Mouse (Mus musculus) embryo, embryonic 11.5 days (tissue): Measurements from ENCODE around the gene Cd40.

ENCODE experiments used
- DNase-seq: peaks from one replicate; pipeline ENCODE4 v3.0.0-alpha.2; 2012; ENCODE audit warnings: low read depth, low spot score

The Cd40 gene

DNA sequence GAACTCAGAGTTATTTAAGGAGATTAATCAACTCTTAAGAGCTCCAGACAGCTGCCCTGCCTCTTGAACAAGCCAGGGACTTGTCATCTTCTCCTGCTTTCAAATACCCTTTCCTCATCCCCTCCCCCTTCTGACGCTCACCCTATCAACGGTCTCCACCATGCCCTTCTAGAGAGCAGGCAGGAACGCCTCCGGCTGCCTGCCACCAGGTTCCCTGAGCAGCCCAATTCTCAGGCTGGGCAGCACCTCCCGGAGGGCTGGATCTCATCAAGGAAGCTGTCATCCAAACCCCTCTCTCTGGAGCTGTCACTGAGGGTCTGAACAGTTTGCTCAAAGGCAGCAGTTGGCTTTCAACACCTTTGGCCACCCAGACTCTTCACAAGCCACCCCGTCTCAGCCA, 45.3 kb downstream of the Cd40 start:
- DNase-seq: no peak

DNA sequence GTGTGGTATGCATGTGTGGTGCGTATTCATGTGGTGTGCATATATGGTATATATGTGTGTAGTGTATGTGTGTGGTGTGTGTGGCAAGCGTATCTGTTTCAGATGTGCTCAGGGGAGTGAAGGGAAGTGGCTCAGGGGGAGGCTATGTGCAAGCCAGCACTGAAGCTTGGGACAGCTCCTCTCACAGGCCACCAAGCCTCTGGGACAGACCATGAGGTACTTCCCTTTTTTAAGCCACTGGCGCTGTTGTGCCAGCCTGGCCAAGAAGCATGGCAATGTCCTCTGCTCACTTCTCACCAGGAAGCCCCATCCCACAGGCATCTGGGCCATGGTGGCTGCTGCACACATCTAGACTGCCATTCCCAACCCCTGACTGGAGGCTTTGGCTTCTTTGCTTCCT, 47.5 kb downstream of the Cd40 start:
- DNase-seq: no peak

DNA sequence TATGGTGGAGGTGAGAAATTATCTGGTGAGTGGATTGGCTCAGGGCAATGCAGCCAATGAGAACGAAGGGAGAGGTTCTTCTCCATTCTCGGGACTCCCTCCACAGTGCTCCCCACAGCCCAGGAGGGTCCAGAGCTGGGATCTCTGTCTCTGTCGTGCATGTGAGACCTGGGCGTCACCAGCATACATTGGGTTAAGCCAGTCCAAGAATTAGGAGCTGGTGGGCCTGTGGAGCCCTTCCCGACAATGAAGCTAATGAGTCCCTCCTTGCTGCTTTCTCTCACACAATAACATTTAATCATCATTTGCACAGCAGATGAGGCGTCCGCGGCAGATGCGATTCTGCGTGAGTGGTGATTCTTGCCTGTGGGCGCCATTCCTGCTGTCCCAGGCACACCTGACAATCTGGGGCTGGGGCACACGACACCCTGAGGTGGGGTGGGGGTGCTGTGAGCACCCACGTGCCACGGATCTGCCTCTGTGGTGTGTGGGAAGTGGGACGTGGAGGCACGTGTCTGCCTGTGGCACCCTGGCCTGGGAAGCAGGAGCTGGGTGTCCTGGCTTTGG, 50.2 kb downstream of the Cd40 start:
- no peak for DNase-seq

DNA sequence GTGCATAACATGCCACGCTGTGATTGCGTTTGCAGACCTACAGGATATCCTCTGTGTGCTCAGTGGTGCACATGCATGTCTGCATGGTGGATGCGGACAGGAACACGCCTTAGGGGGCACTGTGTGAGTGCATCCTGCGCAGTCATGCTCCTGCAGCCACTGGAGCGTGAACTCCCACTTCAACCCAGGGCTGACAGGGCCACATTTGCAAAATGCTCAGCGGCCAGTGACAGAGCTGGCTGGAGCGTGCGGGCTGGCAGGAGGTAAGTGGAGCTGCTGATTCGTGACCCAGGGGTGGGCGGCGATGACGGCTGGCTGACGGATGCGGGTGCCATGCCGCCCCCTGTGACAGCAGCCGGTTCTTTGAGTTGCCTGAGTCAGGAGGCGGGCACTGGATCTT, 51.2 kb downstream of the Cd40 start:
- no peak for DNase-seq

DNA sequence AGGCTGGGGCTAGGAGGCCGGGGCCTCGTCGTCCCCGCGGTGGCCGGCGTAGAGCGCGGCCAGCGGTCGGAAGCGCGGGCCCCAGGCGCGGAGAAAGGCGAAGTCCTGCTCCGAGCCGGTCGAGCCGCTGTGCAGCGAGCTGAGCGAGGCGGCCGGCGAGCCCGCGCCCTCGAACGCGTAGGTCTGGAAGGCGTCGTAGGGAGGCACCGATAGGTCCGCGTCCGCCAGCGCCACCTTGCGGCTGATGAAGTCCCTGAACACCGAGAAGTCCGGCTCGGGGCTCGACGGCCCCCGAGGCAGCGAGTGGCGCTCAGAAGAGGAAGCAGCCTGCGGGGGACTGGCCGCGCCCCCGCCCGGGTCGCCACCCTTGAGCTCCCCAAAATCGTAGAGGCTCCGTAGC, 56.7 kb downstream of the Cd40 start:
- DNase-seq: peak; percentile 81

DNA sequence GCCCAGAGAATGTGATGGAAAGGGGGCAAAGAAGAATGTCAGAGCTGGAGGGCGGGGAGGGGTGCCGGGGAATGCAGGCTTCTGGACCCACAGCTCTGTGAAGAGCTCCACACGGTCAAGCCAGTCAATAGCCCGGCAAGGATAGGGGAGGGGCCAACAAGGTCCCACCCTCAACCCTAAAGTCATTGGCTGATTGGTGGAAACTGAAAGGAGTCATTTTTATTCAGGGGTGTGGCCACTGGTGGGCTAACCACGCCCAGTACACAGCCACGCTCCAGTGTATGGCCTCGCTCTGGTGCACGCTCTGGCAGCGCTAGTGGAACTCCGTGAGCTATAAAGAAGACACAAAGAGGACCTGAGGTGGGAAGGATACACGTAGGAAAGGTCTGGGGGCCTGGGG, 58.3 kb downstream of the Cd40 start:
- no peak for DNase-seq

DNA sequence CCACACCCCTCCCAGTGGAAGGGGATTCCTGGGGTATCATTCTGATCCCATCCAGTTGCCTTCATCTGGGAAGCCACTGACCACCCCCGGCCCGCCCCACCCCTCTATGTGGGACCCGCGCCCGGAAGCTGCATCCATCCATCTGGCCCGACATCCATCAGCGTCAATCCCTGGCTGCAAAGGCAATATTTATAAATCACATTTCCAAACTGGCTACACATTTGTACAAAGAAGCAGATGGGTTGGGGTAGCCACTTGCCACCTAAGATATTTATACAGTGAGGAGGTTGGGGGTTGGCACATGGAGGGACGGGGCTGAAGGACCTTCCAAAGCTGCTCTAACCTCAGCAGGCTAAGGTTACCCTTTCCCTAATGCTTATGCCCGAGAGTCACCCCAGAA, 65.3 kb downstream of the Cd40 start:
- DNase-seq: no peak

DNA sequence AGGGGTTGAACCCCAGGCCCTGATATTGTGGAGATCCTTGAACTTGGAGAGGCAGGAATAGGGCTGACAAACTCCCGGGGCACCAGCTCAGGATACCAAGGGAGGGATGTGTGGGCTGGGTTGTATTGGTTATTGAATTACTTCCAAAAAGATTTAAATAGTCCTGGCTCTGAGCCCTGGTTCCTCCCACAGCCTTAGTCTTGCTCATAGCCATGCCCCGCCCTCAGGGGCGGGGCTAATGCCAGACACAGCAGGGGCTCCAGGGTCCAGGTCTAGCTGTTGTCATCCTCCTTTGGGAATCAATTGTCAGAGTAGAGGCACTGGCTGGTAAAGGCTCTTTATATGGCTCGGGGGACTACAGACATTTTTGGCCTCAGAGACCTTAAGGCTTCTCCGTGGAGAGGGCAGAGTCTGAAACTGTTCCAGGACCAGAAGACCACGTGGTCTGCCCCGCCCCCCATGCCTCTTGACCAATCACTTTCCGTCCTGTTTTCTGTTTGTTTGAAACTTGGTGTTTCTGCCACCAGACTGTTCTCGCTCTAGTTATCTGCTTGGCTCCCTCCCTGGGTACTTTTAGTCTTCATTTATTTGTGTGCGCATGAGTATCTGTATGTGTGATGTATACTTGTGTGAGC, 65.9 kb downstream of the Cd40 start:
- DNase-seq: no peak
